Mouse (Mus musculus) skeletal muscle tissue, postnatal 0 days (tissue): ENCODE data around the gene Sell. TPM values are rescaled to one million over a fixed set of nuclear protein-coding genes. Genes with fewer than 3 reads are reported as not detected.

Source experiments
- polyA plus RNA-seq: library from polyadenylated mRNA; unstranded; fragments of >200 nt; fragmentation: Nextera tagmentation; extraction: Ambion mirVana; gene quantifications from 2 replicates; pipeline ENCODE4 v1.2.1, GENCODE M21; 2015

Sell gene
- polyA plus RNA-seq = 0.27 and 0.45 TPM in 2 replicates

GRCm38 (mm10) chr1:164061925-164062324, at the start of gene Sell:
Gene Sell, plus strand, starts transcription at chr1:164061982.

DNA sequence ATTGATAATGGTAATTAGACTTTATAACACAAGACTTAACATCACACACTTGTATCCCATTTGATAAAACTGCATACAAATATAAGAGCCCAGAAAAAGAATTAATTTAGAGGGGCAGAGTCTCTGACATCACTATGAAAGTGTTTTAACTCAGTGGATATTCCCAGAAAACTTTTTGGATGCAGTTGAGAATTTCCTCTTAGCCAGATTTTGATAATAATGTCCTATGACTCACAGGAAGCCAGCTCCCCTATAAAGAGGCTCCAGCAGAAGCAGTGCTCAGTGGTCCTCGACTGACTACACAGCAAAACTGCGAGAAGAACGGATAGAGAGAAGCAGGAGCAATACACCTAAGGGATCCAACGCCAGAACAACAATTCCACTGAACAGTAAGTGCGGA, 13.8 kb upstream of the Sell start, which contains the start of gene Sele:
Gene Sele, plus strand, starts transcription at position 301 of the 400 bp plus-strand sequence.

GRCm38 (mm10) chr1:164114947-164115493, 53.2 kb downstream of the Sell start, which contains the start of gene Selp:
Gene Selp, plus strand, starts transcription at chr1:164115264.

Other genes starting within 250 kb of the Sell start
- gene Scyl3, start 132.9 kb upstream of the Sell start, polyA plus RNA-seq = 6.1 and 7.7 TPM in 2 replicates
- 2.6 and 3.5 TPM in 2 replicates for gene BC055324, start 67.2 kb upstream of the Sell start, polyA plus RNA-seq
- 4.2 TPM in 2 replicates for gene Mettl18, start 67.1 kb upstream of the Sell start, polyA plus RNA-seq
- gene Sele, start 13.7 kb upstream of the Sell start, polyA plus RNA-seq = 0.05 and 0.13 TPM in 2 replicates
- gene Selp, start 53.3 kb downstream of the Sell start, polyA plus RNA-seq = 0.62 and 0.88 TPM in 2 replicates
- gene F5, start 89.9 kb downstream of the Sell start, polyA plus RNA-seq = 0.05 TPM in 2 replicates
- gene Slc19a2, start 187.1 kb downstream of the Sell start, polyA plus RNA-seq = 2.7 and 2.9 TPM in 2 replicates
- gene Ccdc181, start 213.6 kb downstream of the Sell start, polyA plus RNA-seq = 3.4 and 4.8 TPM in 2 replicates
- gene Nme7, start 242.1 kb downstream of the Sell start, polyA plus RNA-seq = 7.6 and 10.8 TPM in 2 replicates
- gene Blzf1, start 245.5 kb downstream of the Sell start, polyA plus RNA-seq = 22.3 and 24.0 TPM in 2 replicates